Mouse (Mus musculus) NIH3T3 (cell line): ENCODE measurements around the gene Hfe.
A peak's percentile ranks its signal among the peaks of the same experiment; 100 is the strongest.

Source experiments
- DNase-seq: peaks from one replicate; pipeline ENCODE4 v3.0.0-alpha.2; 2012; ENCODE audit warnings: low read depth

Hfe gene

GRCm38 (mm10) chr13:23685966-23686365 is 24.7 kb downstream of the Hfe start:
- no peak for DNase-seq

- DNase-seq: peak; percentile 70
These were observed 25.4 kb downstream of the Hfe start for GRCm38 (mm10) chr13:23685121-23685861.

- DNase-seq: peak; percentile 80
These were observed 26.2 kb downstream of the Hfe start for GRCm38 (mm10) chr13:23684295-23684945.

GRCm38 (mm10) chr13:23683755-23684281 is 26.8 kb downstream of the Hfe start, which contains the start of the genes Hist1h2ac and Hist1h2bc:
Gene Hist1h2ac, minus strand, starts transcription at chr13:23683948.
Gene Hist1h2bc, plus strand, starts transcription at chr13:23684199.
- DNase-seq: peak; percentile 90

GRCm38 (mm10) chr13:23682947-23683754 is 27.5 kb downstream of the Hfe start:
- peak; percentile 17 for DNase-seq

GRCm38 (mm10) chr13:23682623-23682946 is 28.1 kb downstream of the Hfe start:
- DNase-seq: no peak

GRCm38 (mm10) chr13:23681990-23682582 is 28.6 kb downstream of the Hfe start:
- peak; percentile 23 for DNase-seq

- no peak for DNase-seq
These were observed 48.1 kb downstream of the Hfe start for GRCm38 (mm10) chr13:23662536-23662935.

- peak; percentile 71 for DNase-seq
These were observed 50.9 kb downstream of the Hfe start for GRCm38 (mm10) chr13:23659636-23660366.
